Mouse (Mus musculus) embryonic facial prominence, embryonic 11.5 days (tissue): ENCODE results near the gene Gm10638. TPM values are rescaled to one million over a fixed set of nuclear protein-coding genes. Genes with fewer than 3 reads are reported as not detected.

Experiments used
- polyA plus RNA-seq: library from polyadenylated mRNA; unstranded; fragments of >200 nt; fragmentation: Nextera tagmentation; extraction: Ambion mirVana; gene quantifications from 2 replicates; pipeline ENCODE4 v1.2.1, GENCODE M21; 2014

Gm10638 gene
- polyA plus RNA-seq, 1 experiment from 2014 or later = 5.2 TPM

Other genes starting within 250 kb of the Gm10638 start
- gene Abcc12, start 165.0 kb upstream of the Gm10638 start, polyA plus RNA-seq = not detected in 2 replicates
- gene Lonp2, start 121.7 kb upstream of the Gm10638 start, polyA plus RNA-seq = 67.0 and 67.3 TPM in 2 replicates
- gene Siah1a, start 235 bp downstream of the Gm10638 start, polyA plus RNA-seq = 74.9 and 84.7 TPM in 2 replicates
- gene N4bp1, start 139.6 kb downstream of the Gm10638 start, polyA plus RNA-seq = 10.4 and 11.2 TPM in 2 replicates